9 mouse cellular contexts compared by ENCODE assay signal in the genomic region with DNA sequence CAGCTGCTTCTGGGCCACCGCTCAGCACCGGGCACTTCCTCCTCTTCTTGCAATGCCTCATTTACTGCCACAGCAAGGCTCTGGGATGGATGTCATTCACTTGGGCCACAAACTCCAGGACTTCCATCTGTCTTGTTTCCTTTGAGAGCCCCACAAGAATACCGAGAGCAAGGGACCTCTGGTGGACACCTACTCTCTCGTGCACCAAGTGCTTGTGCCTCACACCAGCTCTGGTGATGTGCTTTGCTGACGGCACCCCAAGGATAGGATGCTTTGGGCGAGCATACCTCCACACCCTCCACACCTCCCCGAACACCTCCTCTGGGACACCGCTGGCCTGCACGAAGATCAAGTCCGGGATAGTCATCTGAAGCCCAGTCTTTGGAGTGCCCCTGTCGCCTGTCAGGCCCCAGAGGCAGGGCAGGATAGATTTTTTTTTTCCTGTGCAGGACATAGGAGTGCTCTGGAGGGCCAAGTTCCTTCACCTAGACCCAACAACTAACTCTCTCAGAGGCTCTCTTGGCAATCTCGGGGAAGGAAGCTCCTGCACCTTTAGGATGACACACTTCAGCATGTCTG. TPM values are rescaled to one million over a fixed set of nuclear protein-coding genes. Genes with fewer than 3 reads are reported as not detected.
DNase-seq lines count a peak whose midpoint lies in the region; ATAC-seq and TF ChIP-seq lines count a peak whose summit lies in the region.
"Had no signal": no experiment of that assay in that cellular context is flagged by ENCODE, and none has a peak within 500 bp of the region (broad histone marks: within the 10 kb centered on the region; RNA-seq: fewer than 3 reads in every experiment).

No protein-coding gene starts in this region.

- 38% methylated on average over 12 of the region's 12 CpGs for WGBS in heart, embryonic 12.5 days
- WGBS in forebrain, embryonic 10.5 days, result 58% methylated on average over 12 of the region's 12 CpGs
- WGBS in liver, embryonic 13.5 days (ENCODE audit: insufficient replicate concordance), result 34% methylated on average over 12 of the region's 12 CpGs

- H3K4me2 ChIP-seq in heart, embryonic 12.5 days, result peak overlapping the region; percentile 91
- H3K4me2 ChIP-seq in liver, embryonic 13.5 days, result peak overlapping the region; percentile 60; the same call in 1 of the 2 replicates

- ATAC-seq in heart, embryonic 12.5 days (ENCODE audit: insufficient number of reproducible peaks, low FRiP score), result no peak
- no peak for ATAC-seq in liver, embryonic 13.5 days (ENCODE audit: low read depth)

- H3K36me3 ChIP-seq in heart, embryonic 12.5 days, result no peaks in the 10 kb centered on the region
- H3K36me3 ChIP-seq in ES-Bruce4 (ENCODE audit: control insufficient read depth, insufficient read depth, low read length, poor library complexity, severe bottlenecking), result no peaks in the 10 kb centered on the region
- H3K36me3 ChIP-seq in forebrain, embryonic 10.5 days (replicated peaks), result no peaks in the 10 kb centered on the region
- H3K36me3 ChIP-seq in liver, embryonic 13.5 days, result no peaks in the 10 kb centered on the region

- no peak for TF ChIP-seq POLR2A in ES-Bruce4 (IDR thresholded peaks at IDR 0.05; ENCODE audit: insufficient read depth, low read length)

- H3K9me3 ChIP-seq in heart, embryonic 12.5 days (replicated peaks), result no peaks in the 10 kb centered on the region
- no peaks in the 10 kb centered on the region for H3K9me3 ChIP-seq in ES-Bruce4 (replicated peaks; ENCODE audit: control insufficient read depth, insufficient read depth, low read length, poor library complexity, severe bottlenecking)
- no peaks in the 10 kb centered on the region for H3K9me3 ChIP-seq in forebrain, embryonic 10.5 days
- H3K9me3 ChIP-seq in liver, embryonic 13.5 days (replicated peaks), result no peaks in the 10 kb centered on the region

- no peak overlapping the region for H3K27ac ChIP-seq in heart, embryonic 12.5 days (ENCODE audit: poor library complexity, severe bottlenecking)
- no peak overlapping the region for H3K27ac ChIP-seq in ES-Bruce4 (ENCODE audit: insufficient read depth, low read length)
- H3K27ac ChIP-seq in forebrain, embryonic 10.5 days, result peak overlapping the region; percentile 86; the same call in 1 of the 2 replicates
- no peak overlapping the region for H3K27ac ChIP-seq in liver, embryonic 13.5 days

- peaks cover 44% of the 10 kb centered on the region for H3K27me3 ChIP-seq in heart, embryonic 12.5 days (replicated peaks)
- no peaks in the 10 kb centered on the region for H3K27me3 ChIP-seq in ES-Bruce4 (ENCODE audit: control insufficient read depth, insufficient read depth, low read length, poor library complexity, severe bottlenecking)
- H3K27me3 ChIP-seq in forebrain, embryonic 10.5 days (ENCODE audit: poor library complexity, severe bottlenecking), result peaks cover 77% of the 10 kb centered on the region
- H3K27me3 ChIP-seq in liver, embryonic 13.5 days, result peaks cover 26% of the 10 kb centered on the region
- H3K27me3 ChIP-seq: CH12.LX had no signal

- H3K4me1 ChIP-seq in heart, embryonic 12.5 days (replicated peaks), result no peaks in the 10 kb centered on the region
- no peaks in the 10 kb centered on the region for H3K4me1 ChIP-seq in ES-Bruce4 (ENCODE audit: control insufficient read depth, insufficient read depth, low read length)
- H3K4me1 ChIP-seq in forebrain, embryonic 10.5 days, result peaks cover 6% of the 10 kb centered on the region; the same call in 1 of the 2 replicates
- no peaks in the 10 kb centered on the region for H3K4me1 ChIP-seq in liver, embryonic 13.5 days (replicated peaks)

- peak overlapping the region; percentile 66 for H3K4me3 ChIP-seq in heart, embryonic 12.5 days
- H3K4me3 ChIP-seq in ES-Bruce4 (ENCODE audit: low read depth, low read length), result peak overlapping the region; percentile 63
- peak overlapping the region; percentile 67 for H3K4me3 ChIP-seq in forebrain, embryonic 10.5 days
- H3K4me3 ChIP-seq in liver, embryonic 13.5 days (replicated peaks), result peak overlapping the region; percentile 44; the same call in 1 of the 2 replicates

- intact Hi-C loops in heart, postnatal 25 days (cut with DNase I), result no loop called here

- no peak overlapping the region for H3K9ac ChIP-seq in heart, embryonic 12.5 days
- peak overlapping the region; percentile 70 for H3K9ac ChIP-seq in ES-Bruce4 (ENCODE audit: low read depth, poor library complexity, severe bottlenecking)
- H3K9ac ChIP-seq in liver, embryonic 13.5 days, result no peak overlapping the region

- no peak for DNase-seq in heart, postnatal 25 days (ENCODE audit: low spot score)
- DNase-seq in forebrain, embryonic 10.5 days (ENCODE audit: extremely low spot score, low spot score), result no peak
- DNase-seq in liver, embryonic 13.5 days, result no peak
- no peak for DNase-seq in adrenal gland, adult 8-10 months
- DNase-seq in layer of hippocampus, postnatal 10 days (ENCODE audit: low spot score in 2 of 2), result no peak
- no peak for DNase-seq in kidney, adult 8-10 months

- no peak for TF ChIP-seq CTCF in ES-Bruce4 (IDR thresholded peaks at IDR 0.05; ENCODE audit: low read depth, low read length)

- no peak for TF ChIP-seq EP300 in ES-Bruce4 (IDR thresholded peaks at IDR 0.05; ENCODE audit: insufficient read depth, low read depth, low read length)

RNA-seq across cellular contexts. Expression of gene 1700018G05Rik, which starts 4.9 kb away (rescaled TPM):
- not detected in 2 replicates for polyA plus RNA-seq in heart, embryonic 12.5 days (2016; fragmentation: Nextera tagmentation; extraction: Ambion mirVana)
- total RNA-seq in heart, postnatal 25 days (2021), result not detected
- polyA plus RNA-seq in ES-Bruce4 (2011; ENCODE audit: insufficient read depth, insufficient read length, low read depth, missing spikeins), result not detected in 2 replicates
- not detected in 2 replicates for polyA plus RNA-seq in forebrain, embryonic 10.5 days (2016; fragmentation: Nextera tagmentation; extraction: Ambion mirVana)
- polyA plus RNA-seq in liver, embryonic 13.5 days (2015; fragmentation: Nextera tagmentation; extraction: Ambion mirVana), result not detected in 2 replicates
- total RNA-seq in adrenal gland, adult 8-10 months (2022), result under 1 TPM in 1 of 4 experiments, not detected in 3; 0.78 TPM
- total RNA-seq in layer of hippocampus, postnatal 10 days (2021), result not detected
- total RNA-seq: CH12.LX had no signal

RNA-seq across cellular contexts. Expression of gene 1700011M02Rik, which starts 24.4 kb away (rescaled TPM):
- not detected in 2 replicates for polyA plus RNA-seq in heart, embryonic 12.5 days (2016; fragmentation: Nextera tagmentation; extraction: Ambion mirVana)
- not detected for total RNA-seq in heart, postnatal 25 days (2021)
- not detected in 2 replicates for polyA plus RNA-seq in ES-Bruce4 (2011; ENCODE audit: insufficient read depth, insufficient read length, low read depth, missing spikeins)
- polyA plus RNA-seq in forebrain, embryonic 10.5 days (2016; fragmentation: Nextera tagmentation; extraction: Ambion mirVana), result not detected in 2 replicates
- not detected in 2 replicates for polyA plus RNA-seq in liver, embryonic 13.5 days (2015; fragmentation: Nextera tagmentation; extraction: Ambion mirVana)
- total RNA-seq in adrenal gland, adult 8-10 months (2022), result not detected
- total RNA-seq in layer of hippocampus, postnatal 10 days (2021), result not detected
- total RNA-seq: CH12.LX had no signal

RNA-seq across cellular contexts. Expression of gene Dmrtc1a, which starts 24.6 kb away (rescaled TPM):
- polyA plus RNA-seq in heart, embryonic 12.5 days (2016; fragmentation: Nextera tagmentation; extraction: Ambion mirVana), result 0.18 and 0.33 TPM in 2 replicates
- total RNA-seq in heart, postnatal 25 days (2021), result under 1 TPM in 1 of 2 experiments, not detected in 1; 0.34 TPM
- not detected in 2 replicates for polyA plus RNA-seq in ES-Bruce4 (2011; ENCODE audit: insufficient read depth, insufficient read length, low read depth, missing spikeins)
- 0.16 TPM in 1 of 2 replicates, not detected in the other for polyA plus RNA-seq in forebrain, embryonic 10.5 days (2016; fragmentation: Nextera tagmentation; extraction: Ambion mirVana)
- polyA plus RNA-seq in liver, embryonic 13.5 days (2015; fragmentation: Nextera tagmentation; extraction: Ambion mirVana), result not detected in 2 replicates
- total RNA-seq in adrenal gland, adult 8-10 months (2022), result 1 to 10 TPM in 2 of 4 experiments, under 1 TPM in 2; 0.55 to 1.4 (median 1.0) TPM
- total RNA-seq in layer of hippocampus, postnatal 10 days (2021), result 1 to 10 TPM; 1.7 TPM
- total RNA-seq: CH12.LX had no signal
